Mouse (Mus musculus): ENCODE measurements around the gene Zfp746. TPM values are rescaled to one million over a fixed set of nuclear protein-coding genes. Genes with fewer than 3 reads are reported as not detected.

The Zfp746 gene
- polyA plus RNA-seq (2017; shearing (Covaris generic)), result 10 to 100 TPM; 57.7 to 67.2 TPM

DNA sequence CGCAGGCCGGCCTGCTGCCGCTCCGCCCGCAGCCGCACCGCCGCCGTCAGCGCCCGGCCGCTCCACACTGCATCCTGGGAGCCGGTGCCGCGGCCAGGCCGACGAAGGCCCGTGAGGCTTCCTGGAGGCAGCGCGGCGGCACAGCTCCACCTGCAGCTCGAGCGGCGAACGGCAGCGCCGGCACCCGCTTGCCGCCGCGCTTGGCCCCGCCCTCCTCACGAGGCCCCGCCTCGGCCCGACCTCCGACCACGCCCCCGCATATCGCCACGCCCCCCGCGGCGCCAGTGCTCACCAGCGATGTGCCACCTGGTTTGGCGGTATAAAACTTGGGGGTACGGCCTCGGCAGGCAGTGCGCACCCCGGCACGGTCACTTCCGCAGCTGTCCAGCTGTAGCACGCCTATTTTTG lies at the start of gene Zfp746:
Gene Zfp746, minus strand, starts transcription at position 123 of the 408 bp plus-strand sequence.

DNA sequence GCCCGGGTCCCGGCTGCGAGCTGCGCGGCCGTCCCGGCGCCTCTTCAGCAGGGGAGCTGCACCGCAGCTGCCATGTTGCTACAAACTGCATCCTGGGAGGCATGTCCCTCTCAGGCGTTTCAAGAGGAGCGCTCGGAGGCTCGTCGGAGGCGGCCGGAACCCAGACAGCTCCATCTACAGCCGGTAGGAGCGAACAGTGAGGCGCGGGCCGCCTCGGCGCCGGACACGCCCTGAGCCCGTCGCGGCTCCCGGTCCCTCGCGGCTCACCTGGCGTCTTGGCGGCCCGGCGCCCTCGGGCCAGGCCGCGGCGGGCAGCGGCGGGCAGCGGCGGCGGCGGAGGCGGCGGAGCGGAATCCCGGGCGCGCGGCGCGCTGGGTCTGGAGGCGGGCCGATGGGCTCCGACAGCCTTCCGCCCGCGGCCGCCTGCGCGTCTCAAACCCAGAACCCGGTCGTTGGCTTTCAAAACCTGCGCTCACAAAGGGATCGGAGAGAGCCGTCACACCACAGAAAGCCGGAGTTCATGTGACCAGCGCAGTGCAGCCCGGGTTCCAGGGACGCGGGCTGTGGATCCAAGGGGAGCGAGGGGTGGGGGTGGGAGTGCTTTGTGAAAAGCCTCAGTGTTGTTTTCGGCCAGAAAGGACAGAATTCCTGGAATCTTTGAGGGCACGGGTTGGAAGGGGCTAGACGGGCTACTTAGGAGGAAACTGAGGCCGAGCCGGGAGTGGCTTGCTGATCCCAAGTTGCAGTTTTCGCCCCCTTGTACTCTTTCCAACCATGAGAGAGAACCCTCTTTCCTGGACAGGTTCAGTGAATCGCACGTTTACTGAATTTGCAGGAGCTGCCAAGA lies 37.7 kb downstream of the Zfp746 start, which contains the start of gene Zfp777:
Gene Zfp777, minus strand, starts transcription at position 486 of the 847 bp plus-strand sequence.

Other genes starting within 250 kb of the Zfp746 start
- 1 to 10 TPM; 5.7 to 8.7 TPM for gene Zfp282, start 209.4 kb downstream of the Zfp746 start, polyA plus RNA-seq (2017; shearing (Covaris generic))
- 10 to 100 TPM; 15.1 to 16.4 TPM for gene Zfp212, start 166.1 kb downstream of the Zfp746 start, polyA plus RNA-seq (2017; shearing (Covaris generic))
- gene Zfp956, start 133.2 kb downstream of the Zfp746 start, polyA plus RNA-seq (2017; shearing (Covaris generic)), result 10 to 100 TPM; 24.8 to 32.2 TPM
- 10 to 100 TPM; 37.7 to 47.6 TPM for gene Zfp777, start 37.7 kb downstream of the Zfp746 start, polyA plus RNA-seq (2017; shearing (Covaris generic))